In genomic region chr2:180071671-180072070, GRCm38 (mm10) we compare ENCODE assay signal across 17 mouse cellular contexts. TPM values are rescaled to one million over a fixed set of nuclear protein-coding genes. Genes with fewer than 3 reads are reported as not detected.
DNase-seq lines count a peak whose midpoint lies in the region; ATAC-seq and TF ChIP-seq lines count a peak whose summit lies in the region.
"Had no signal": no experiment of that assay in that cellular context is flagged by ENCODE, and none has a peak within 500 bp of the region (broad histone marks: within the 10 kb centered on the region; RNA-seq: fewer than 3 reads in every experiment).

No protein-coding gene starts in this region.

- H3K36me3 ChIP-seq in erythroblast, embryonic 14.5 days (ENCODE audit: control insufficient read depth) = peaks cover 16% of the 10 kb centered on the region
- H3K36me3 ChIP-seq in kidney, embryonic 14.5 days (ENCODE audit: control insufficient read depth, insufficient read depth, low read length) = peaks cover 12% of the 10 kb centered on the region
- peaks cover 3% of the 10 kb centered on the region; the same call in 1 of the 2 replicates for H3K36me3 ChIP-seq in stomach, embryonic 14.5 days (ENCODE audit: control insufficient read depth, insufficient read depth, low read length)
- peaks cover 5% of the 10 kb centered on the region for H3K36me3 ChIP-seq in stomach, postnatal 0 days (ENCODE audit: control insufficient read depth, insufficient read depth, low read length)

- no peak for TF ChIP-seq EP300 in stomach, postnatal 0 days (optimal IDR thresholded peaks at IDR 0.05)

- ATAC-seq in erythroblast, adult 5-6 weeks (replicated peaks; ENCODE audit: low FRiP score, poor library complexity, severe bottlenecking) = no peak
- no peak for ATAC-seq in kidney, embryonic 14.5 days (ENCODE audit: low FRiP score, low TSS enrichment)
- ATAC-seq in stomach, embryonic 14.5 days (ENCODE audit: insufficient number of reproducible peaks, insufficient read depth, low FRiP score, low read depth) = no peak
- ATAC-seq in stomach, postnatal 0 days (ENCODE audit: low FRiP score, low TSS enrichment) = no peak
- no peak for ATAC-seq in megakaryocyte-erythroid progenitor cell, adult 5-6 weeks (replicated peaks; ENCODE audit: low FRiP score, low TSS enrichment, poor library complexity, severe bottlenecking)

- no peak overlapping the region for H3K4me2 ChIP-seq in kidney, embryonic 14.5 days (replicated peaks; ENCODE audit: low read depth, low read length)
- H3K4me2 ChIP-seq in stomach, embryonic 14.5 days (replicated peaks; ENCODE audit: low read depth, low read length) = peak overlapping the region; percentile 62; the same call in 1 of the 2 replicates
- H3K4me2 ChIP-seq in stomach, postnatal 0 days (replicated peaks; ENCODE audit: low read depth) = no peak overlapping the region

- no peak for TF ChIP-seq CTCF in stomach, postnatal 0 days (IDR thresholded peaks at IDR 0.05; ENCODE audit: low read depth)
- no peak for TF ChIP-seq CTCF in gastrocnemius, adult 2 months (IDR thresholded peaks at IDR 0.05)

- intact Hi-C loops in gastrocnemius, adult 2 months (cut with DNase I) = loop anchor here (5.0 kb wide), 1 partner anchor 41 kb away; no protein-coding TSS in a partner anchor

- peak overlapping the region; percentile 71; the same call in 1 of the 2 replicates for H3K9ac ChIP-seq in kidney, embryonic 14.5 days (ENCODE audit: low read depth, low read length)
- H3K9ac ChIP-seq in stomach, embryonic 14.5 days (replicated peaks; ENCODE audit: low read depth, low read length) = no peak overlapping the region
- no peak overlapping the region for H3K9ac ChIP-seq in stomach, postnatal 0 days (ENCODE audit: low read length)

- DNase-seq in kidney, postnatal 10 days = no peak
- DNase-seq in stomach, postnatal 0 days (ENCODE audit: low spot score) = no peak
- no peak for DNase-seq in gastrocnemius, adult 2 months
- DNase-seq: gastrocnemius, postnatal 25 days; lung, postnatal 36 days; right cerebral cortex, adult 18-20 months had no signal

- no peak overlapping the region for H3K27ac ChIP-seq in kidney, embryonic 14.5 days (ENCODE audit: low read depth, low read length)
- no peak overlapping the region for H3K27ac ChIP-seq in stomach, embryonic 14.5 days (ENCODE audit: low read length)
- no peak overlapping the region for H3K27ac ChIP-seq in stomach, postnatal 0 days (replicated peaks)
- H3K27ac ChIP-seq in gastrocnemius, adult 2 months = no peak overlapping the region
- H3K27ac ChIP-seq: kidney, postnatal 0 days; stomach, embryonic 15.5 days had no signal

- H3K4me1 ChIP-seq in erythroblast, embryonic 14.5 days (ENCODE audit: control insufficient read depth) = peaks cover 24% of the 10 kb centered on the region
- peaks cover 7% of the 10 kb centered on the region for H3K4me1 ChIP-seq in kidney, embryonic 14.5 days (ENCODE audit: control insufficient read depth, insufficient read depth, low read length)
- peaks cover 8% of the 10 kb centered on the region; the same call in 1 of the 2 replicates for H3K4me1 ChIP-seq in stomach, embryonic 14.5 days (ENCODE audit: control insufficient read depth, insufficient read depth, low read length)
- H3K4me1 ChIP-seq in stomach, postnatal 0 days (replicated peaks; ENCODE audit: control insufficient read depth, insufficient read depth) = no peaks in the 10 kb centered on the region

- 86% methylated on average over 2 of the region's 2 CpGs for WGBS in kidney, embryonic 14.5 days
- WGBS in stomach, embryonic 14.5 days = 83% methylated on average over 2 of the region's 2 CpGs
- 81% methylated on average over 2 of the region's 2 CpGs for WGBS in stomach, postnatal 0 days

- H3K9me3 ChIP-seq in erythroblast, embryonic 14.5 days (ENCODE audit: control insufficient read depth, low read length) = no peaks in the 10 kb centered on the region
- H3K9me3 ChIP-seq in kidney, embryonic 14.5 days (ENCODE audit: control insufficient read depth, low read length) = no peaks in the 10 kb centered on the region
- H3K9me3 ChIP-seq in stomach, embryonic 14.5 days (ENCODE audit: control insufficient read depth, low read depth, low read length) = no peaks in the 10 kb centered on the region
- no peaks in the 10 kb centered on the region for H3K9me3 ChIP-seq in stomach, postnatal 0 days (ENCODE audit: control insufficient read depth, low read length)
- H3K9me3 ChIP-seq: stomach, embryonic 15.5 days had no signal

- no peaks in the 10 kb centered on the region for H3K27me3 ChIP-seq in erythroblast, embryonic 14.5 days (ENCODE audit: control insufficient read depth)
- no peaks in the 10 kb centered on the region for H3K27me3 ChIP-seq in kidney, embryonic 14.5 days (ENCODE audit: control insufficient read depth, insufficient read depth, low read length)
- no peaks in the 10 kb centered on the region for H3K27me3 ChIP-seq in stomach, embryonic 14.5 days (ENCODE audit: control insufficient read depth, insufficient read depth, low read length)
- no peaks in the 10 kb centered on the region for H3K27me3 ChIP-seq in stomach, postnatal 0 days (ENCODE audit: control insufficient read depth, insufficient read depth, low read length)
- H3K27me3 ChIP-seq: Patski; stomach, embryonic 15.5 days had no signal

- peak overlapping the region; percentile 72 for H3K4me3 ChIP-seq in erythroblast, embryonic 14.5 days (replicated peaks)
- H3K4me3 ChIP-seq in kidney, embryonic 14.5 days (ENCODE audit: low read length) = no peak overlapping the region
- no peak overlapping the region for H3K4me3 ChIP-seq in stomach, embryonic 14.5 days (ENCODE audit: low read depth, low read length)
- no peak overlapping the region for H3K4me3 ChIP-seq in stomach, postnatal 0 days (ENCODE audit: low read depth, low read length)
- H3K4me3 ChIP-seq in gastrocnemius, adult 2 months = no peak overlapping the region

RNA-seq across cellular contexts. Expression of gene Mtg2, which starts 1.3 kb away (rescaled TPM):
- 0.58 and 1.0 TPM in 2 replicates for polyA plus RNA-seq in erythroblast, embryonic 14.5 days (2012)
- total RNA-seq in erythroblast, adult 5-6 weeks (2015; ENCODE audit: low replicate concordance) = not detected in 2 replicates
- 2.8 and 4.9 TPM in 2 replicates for total RNA-seq in erythroblast, adult 5-6 weeks (2017; ENCODE audit: low replicate concordance)
- 24.6 and 28.6 TPM in 2 replicates for polyA plus RNA-seq in kidney, embryonic 14.5 days (2014; fragmentation: Nextera tagmentation; extraction: Ambion mirVana)
- polyA plus RNA-seq in stomach, embryonic 14.5 days (2014; fragmentation: Nextera tagmentation; extraction: Ambion mirVana) = 25.2 and 27.8 TPM in 2 replicates
- polyA plus RNA-seq in stomach, postnatal 0 days (2015; fragmentation: Nextera tagmentation; extraction: Ambion mirVana) = 13.9 and 14.0 TPM in 2 replicates
- 10 to 100 TPM; 13.0 to 17.4 TPM for total RNA-seq in gastrocnemius, adult 2 months (2021)
- 14.0 and 20.9 TPM in 2 replicates for total RNA-seq in megakaryocyte-erythroid progenitor cell, adult 5-6 weeks (2014; fragmentation: Nextera tagmentation)
- total RNA-seq in megakaryocyte-erythroid progenitor cell, adult 5-6 weeks (2017) = 14.8 and 16.7 TPM in 2 replicates

RNA-seq across cellular contexts. Expression of gene Ss18l1, which starts 29.4 kb away (rescaled TPM):
- polyA plus RNA-seq in erythroblast, embryonic 14.5 days (2012) = 0.01 and 0.07 TPM in 2 replicates
- total RNA-seq in erythroblast, adult 5-6 weeks (2015; ENCODE audit: low replicate concordance) = not detected in 2 replicates
- 0.34 and 0.84 TPM in 2 replicates for total RNA-seq in erythroblast, adult 5-6 weeks (2017; ENCODE audit: low replicate concordance)
- polyA plus RNA-seq in kidney, embryonic 14.5 days (2014; fragmentation: Nextera tagmentation; extraction: Ambion mirVana) = 3.5 and 6.9 TPM in 2 replicates
- polyA plus RNA-seq in stomach, embryonic 14.5 days (2014; fragmentation: Nextera tagmentation; extraction: Ambion mirVana) = 4.6 and 6.1 TPM in 2 replicates
- 1.4 TPM in 2 replicates for polyA plus RNA-seq in stomach, postnatal 0 days (2015; fragmentation: Nextera tagmentation; extraction: Ambion mirVana)
- 1 to 10 TPM; 1.9 to 2.7 TPM for total RNA-seq in gastrocnemius, adult 2 months (2021)
- total RNA-seq in megakaryocyte-erythroid progenitor cell, adult 5-6 weeks (2014; fragmentation: Nextera tagmentation) = 2.2 and 3.4 TPM in 2 replicates
- 2.3 and 4.0 TPM in 2 replicates for total RNA-seq in megakaryocyte-erythroid progenitor cell, adult 5-6 weeks (2017)

RNA-seq across cellular contexts. Expression of gene Psma7, which starts 29.4 kb away (rescaled TPM):
- 6.1 and 6.3 TPM in 2 replicates for polyA plus RNA-seq in erythroblast, embryonic 14.5 days (2012)
- total RNA-seq in erythroblast, adult 5-6 weeks (2015; ENCODE audit: low replicate concordance) = 66.3 and 90.5 TPM in 2 replicates
- 48.8 and 90.3 TPM in 2 replicates for total RNA-seq in erythroblast, adult 5-6 weeks (2017; ENCODE audit: low replicate concordance)
- polyA plus RNA-seq in kidney, embryonic 14.5 days (2014; fragmentation: Nextera tagmentation; extraction: Ambion mirVana) = 713 and 771 TPM in 2 replicates
- polyA plus RNA-seq in stomach, embryonic 14.5 days (2014; fragmentation: Nextera tagmentation; extraction: Ambion mirVana) = 480 and 596 TPM in 2 replicates
- polyA plus RNA-seq in stomach, postnatal 0 days (2015; fragmentation: Nextera tagmentation; extraction: Ambion mirVana) = 469 and 490 TPM in 2 replicates
- 100 to 1,000 TPM; 135 to 160 TPM for total RNA-seq in gastrocnemius, adult 2 months (2021)
- total RNA-seq in megakaryocyte-erythroid progenitor cell, adult 5-6 weeks (2014; fragmentation: Nextera tagmentation) = 333 and 334 TPM in 2 replicates
- 395 and 441 TPM in 2 replicates for total RNA-seq in megakaryocyte-erythroid progenitor cell, adult 5-6 weeks (2017)

RNA-seq across cellular contexts. Expression of gene Hrh3, which starts 32.6 kb away (rescaled TPM):
- not detected in 2 replicates for polyA plus RNA-seq in erythroblast, embryonic 14.5 days (2012)
- not detected in 2 replicates for total RNA-seq in erythroblast, adult 5-6 weeks (2015; ENCODE audit: low replicate concordance)
- not detected in 2 replicates for total RNA-seq in erythroblast, adult 5-6 weeks (2017; ENCODE audit: low replicate concordance)
- not detected in 2 replicates for polyA plus RNA-seq in kidney, embryonic 14.5 days (2014; fragmentation: Nextera tagmentation; extraction: Ambion mirVana)
- not detected in 2 replicates for polyA plus RNA-seq in stomach, embryonic 14.5 days (2014; fragmentation: Nextera tagmentation; extraction: Ambion mirVana)
- 0.05 TPM in 1 of 2 replicates, not detected in the other for polyA plus RNA-seq in stomach, postnatal 0 days (2015; fragmentation: Nextera tagmentation; extraction: Ambion mirVana)
- not detected for total RNA-seq in gastrocnemius, adult 2 months (2021)
- not detected in 2 replicates for total RNA-seq in megakaryocyte-erythroid progenitor cell, adult 5-6 weeks (2014; fragmentation: Nextera tagmentation)
- total RNA-seq in megakaryocyte-erythroid progenitor cell, adult 5-6 weeks (2017) = not detected in 2 replicates
- total RNA-seq: common myeloid progenitor, adult 5-6 weeks; gastrocnemius, postnatal 25 days; heart, postnatal 25 days had no signal
- polyA plus RNA-seq: kidney, postnatal 0 days; liver, embryonic 11.5 days had no signal

RNA-seq across cellular contexts. Expression of gene Lsm14b, which starts 46.9 kb away (rescaled TPM):
- 2.3 and 2.5 TPM in 2 replicates for polyA plus RNA-seq in erythroblast, embryonic 14.5 days (2012)
- 1.7 and 7.3 TPM in 2 replicates for total RNA-seq in erythroblast, adult 5-6 weeks (2015; ENCODE audit: low replicate concordance)
- 1.3 and 10.0 TPM in 2 replicates for total RNA-seq in erythroblast, adult 5-6 weeks (2017; ENCODE audit: low replicate concordance)
- polyA plus RNA-seq in kidney, embryonic 14.5 days (2014; fragmentation: Nextera tagmentation; extraction: Ambion mirVana) = 8.6 and 18.3 TPM in 2 replicates
- polyA plus RNA-seq in stomach, embryonic 14.5 days (2014; fragmentation: Nextera tagmentation; extraction: Ambion mirVana) = 6.9 and 7.6 TPM in 2 replicates
- 3.8 and 3.9 TPM in 2 replicates for polyA plus RNA-seq in stomach, postnatal 0 days (2015; fragmentation: Nextera tagmentation; extraction: Ambion mirVana)
- total RNA-seq in gastrocnemius, adult 2 months (2021) = 10 to 100 TPM; 46.2 to 48.3 TPM
- total RNA-seq in megakaryocyte-erythroid progenitor cell, adult 5-6 weeks (2014; fragmentation: Nextera tagmentation) = 14.9 and 28.0 TPM in 2 replicates
- total RNA-seq in megakaryocyte-erythroid progenitor cell, adult 5-6 weeks (2017) = 25.1 and 44.2 TPM in 2 replicates

Comparison
In these comparisons a context has a peak if more than half of its experiments do, and no peak if none do; other contexts are left out.
1. RNA of gene Psma7, which starts 29.4 kb away (polyA plus RNA-seq): 713 to 771 TPM in kidney, embryonic 14.5 days, 480 to 596 TPM in stomach, embryonic 14.5 days and 469 to 490 TPM in stomach, postnatal 0 days; 6.1 to 6.3 TPM in erythroblast, embryonic 14.5 days; every median in the first group is over 10 times any median in the second.